Mouse (Mus musculus) kidney, adult 2 months (tissue): ENCODE results near the gene Cdsn.

Experiments used
- CTCF ChIP-seq: fragments of 200-500 bp; conservative IDR thresholded peaks from 2 replicates; pipeline ENCODE4 v1.5.1; 2011; ENCODE audit warnings: low read depth, mild to moderate bottlenecking, control low read depth, low read length, moderate library complexity, mixed read lengths; ENCODE audit not compliant: insufficient read depth, insufficient read length
- POLR2A ChIP-seq: fragments of 200-500 bp; IDR thresholded peaks from one replicate; pipeline ENCODE4 v1.6.1; 2011; ENCODE audit warnings: low read depth, low read length, control low read depth

DNA sequence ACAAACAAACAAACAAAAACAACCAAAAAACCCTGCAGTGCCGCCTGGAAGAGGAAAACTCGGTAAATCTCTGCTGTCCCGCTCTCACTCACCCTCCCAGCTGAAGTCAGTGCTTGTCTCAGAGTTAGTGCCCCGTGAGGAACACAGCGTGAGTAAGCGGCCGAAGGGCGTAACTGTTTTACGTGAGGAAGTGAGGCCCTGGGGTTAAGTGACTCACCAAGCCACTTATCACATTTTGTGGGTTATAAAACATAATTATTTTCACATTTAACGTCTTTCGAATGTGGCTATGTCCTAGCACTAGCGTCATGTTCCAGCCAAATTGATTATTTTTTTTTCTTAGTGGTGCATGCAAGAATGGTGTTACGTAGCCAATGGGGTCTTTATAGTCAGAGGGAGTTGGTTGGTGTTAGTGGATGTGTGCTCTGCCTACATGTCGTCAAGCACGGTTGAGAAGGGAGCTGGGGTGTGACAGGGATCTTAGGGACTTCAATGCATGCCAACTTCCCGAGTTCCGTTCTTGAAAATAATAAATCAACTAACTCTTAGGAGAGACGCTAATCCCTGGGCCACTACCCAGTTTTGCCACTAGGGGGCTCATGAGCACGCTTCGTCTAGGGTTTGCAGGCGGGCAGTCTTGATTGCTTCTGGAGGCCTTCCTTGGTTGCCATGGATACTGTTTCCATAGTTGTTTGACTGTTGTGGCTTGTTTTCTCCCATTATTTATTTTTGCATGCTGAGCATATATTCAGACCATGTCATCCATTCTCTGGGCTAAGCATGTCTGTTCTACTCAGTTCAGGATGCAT is 38.7 kb downstream of the Cdsn start:
- TF ChIP-seq CTCF = peak; percentile 77
- TF ChIP-seq POLR2A = no peak
